Mouse (Mus musculus): Measurements from ENCODE around the gene Wwc2.

Gene Wwc2

DNA sequence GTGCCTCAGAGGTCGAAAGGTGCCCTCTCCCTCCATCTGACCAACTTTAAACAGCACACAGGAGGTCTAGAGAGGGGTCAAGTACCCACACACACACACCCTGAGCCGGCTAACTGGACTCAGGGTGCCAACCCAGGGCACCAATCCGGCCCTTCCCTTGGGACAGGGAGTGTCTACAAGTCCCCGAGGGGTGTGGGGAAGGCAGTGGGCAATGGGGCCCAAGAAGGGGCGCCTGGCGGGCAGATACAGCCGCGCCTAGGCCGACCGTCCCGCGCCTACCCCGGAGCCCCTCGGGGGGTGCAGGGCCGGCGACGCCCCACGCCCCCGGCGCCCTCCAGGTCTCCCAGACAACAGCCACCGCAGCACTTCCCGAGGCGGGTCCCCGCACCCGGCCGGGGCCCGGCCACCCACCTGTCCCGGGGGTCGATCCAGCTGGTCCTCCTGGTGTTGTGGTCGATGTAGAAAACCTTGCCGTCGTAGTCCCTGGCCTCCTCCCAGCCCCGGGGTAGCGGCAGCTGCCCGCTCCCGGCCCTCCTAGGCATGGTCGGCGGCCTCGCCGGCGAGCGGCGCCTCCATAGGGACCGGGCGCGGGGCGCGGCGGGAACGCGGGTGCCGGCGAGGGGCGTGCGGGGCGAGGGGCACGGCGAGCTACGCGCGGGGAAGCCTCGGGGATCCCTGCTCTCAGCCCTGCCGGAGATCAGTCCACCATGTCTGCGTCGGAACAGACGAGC lies 904 bp downstream of the Wwc2 start:
- DNase-seq (ENCODE audit: extremely low read depth, insufficient read length, low spot score) = peak; percentile 74

DNA sequence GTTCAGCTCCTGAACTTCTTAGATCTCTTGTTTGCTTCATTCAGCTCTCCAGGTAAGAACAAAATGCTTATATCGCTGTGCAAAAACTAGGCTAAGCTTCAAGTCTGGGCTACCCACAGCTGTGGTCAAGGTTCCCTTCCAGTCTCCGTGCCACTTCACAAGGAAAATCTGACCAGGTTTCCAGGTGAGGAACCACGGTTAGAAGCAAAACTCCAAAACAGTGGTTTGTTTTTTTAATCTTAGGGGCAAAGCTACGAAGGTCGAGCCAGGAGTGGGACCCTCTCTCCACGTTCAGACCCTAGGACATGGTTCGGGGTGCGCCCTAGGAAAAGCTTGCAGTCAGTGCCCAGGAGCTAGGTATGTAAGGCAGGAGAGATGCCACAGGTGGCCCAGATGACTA lies 1.5 kb downstream of the Wwc2 start:
- DNase-seq (ENCODE audit: extremely low read depth, insufficient read length, low spot score) = no peak

DNA sequence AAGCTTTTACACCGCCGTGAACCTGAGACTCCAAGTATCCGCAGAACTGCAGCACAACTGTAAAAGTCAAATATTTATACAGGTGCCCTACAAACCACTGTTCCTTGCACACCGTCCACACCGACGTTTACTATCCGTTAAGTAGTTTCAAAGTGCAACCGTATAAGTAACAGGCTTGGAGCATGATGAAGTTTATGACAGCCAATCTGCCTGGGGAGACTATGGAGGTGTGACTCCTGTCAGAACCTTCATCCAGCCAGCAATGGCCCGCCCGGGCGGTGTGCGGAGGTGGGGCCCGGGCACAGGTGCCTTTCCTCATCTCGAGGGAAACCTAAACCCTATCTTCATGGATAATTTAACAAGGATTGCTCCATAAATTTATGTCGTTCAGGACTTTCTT lies 2.6 kb downstream of the Wwc2 start:
- no peak for DNase-seq (ENCODE audit: extremely low read depth, insufficient read length, low spot score)

- DNase-seq (ENCODE audit: extremely low read depth, insufficient read length, low spot score) = no peak
These were observed 5.1 kb downstream of the Wwc2 start for GRCm38 (mm10) chr8:47985644-47986043.

- no peak for DNase-seq (ENCODE audit: extremely low read depth, insufficient read length, low spot score)
These were observed 5.5 kb downstream of the Wwc2 start for GRCm38 (mm10) chr8:47985243-47985642.

GRCm38 (mm10) chr8:47981075-47981474 lies 9.6 kb downstream of the Wwc2 start:
- no peak for DNase-seq (ENCODE audit: extremely low read depth, insufficient read length, low spot score)

DNA sequence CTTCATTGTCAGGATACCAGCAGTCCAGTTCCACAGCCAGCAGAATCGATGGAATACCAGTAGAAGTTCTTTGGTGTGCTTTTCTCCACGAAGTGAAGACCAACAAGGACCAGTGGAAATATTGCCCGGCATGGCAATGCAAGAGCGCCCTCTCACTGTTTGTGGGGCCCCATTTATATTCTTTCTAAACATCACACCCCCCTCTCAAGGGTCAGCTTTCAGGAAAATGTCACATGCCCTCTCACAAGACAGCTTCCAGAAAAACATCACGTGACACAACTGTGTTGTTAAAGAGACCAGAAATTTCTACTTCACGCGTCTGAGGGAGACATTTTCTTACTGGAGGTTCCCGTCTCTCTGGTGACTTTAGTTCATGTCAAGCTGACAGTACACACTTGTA lies 10.8 kb downstream of the Wwc2 start:
- DNase-seq (ENCODE audit: extremely low read depth, insufficient read length, low spot score) = no peak

- DNase-seq (ENCODE audit: extremely low read depth, insufficient read length, low spot score) = no peak
These were observed 12.0 kb downstream of the Wwc2 start for GRCm38 (mm10) chr8:47978755-47979154.

- DNase-seq (ENCODE audit: extremely low read depth, insufficient read length, low spot score) = no peak
These were observed 15.8 kb downstream of the Wwc2 start for GRCm38 (mm10) chr8:47974963-47975314.

DNA sequence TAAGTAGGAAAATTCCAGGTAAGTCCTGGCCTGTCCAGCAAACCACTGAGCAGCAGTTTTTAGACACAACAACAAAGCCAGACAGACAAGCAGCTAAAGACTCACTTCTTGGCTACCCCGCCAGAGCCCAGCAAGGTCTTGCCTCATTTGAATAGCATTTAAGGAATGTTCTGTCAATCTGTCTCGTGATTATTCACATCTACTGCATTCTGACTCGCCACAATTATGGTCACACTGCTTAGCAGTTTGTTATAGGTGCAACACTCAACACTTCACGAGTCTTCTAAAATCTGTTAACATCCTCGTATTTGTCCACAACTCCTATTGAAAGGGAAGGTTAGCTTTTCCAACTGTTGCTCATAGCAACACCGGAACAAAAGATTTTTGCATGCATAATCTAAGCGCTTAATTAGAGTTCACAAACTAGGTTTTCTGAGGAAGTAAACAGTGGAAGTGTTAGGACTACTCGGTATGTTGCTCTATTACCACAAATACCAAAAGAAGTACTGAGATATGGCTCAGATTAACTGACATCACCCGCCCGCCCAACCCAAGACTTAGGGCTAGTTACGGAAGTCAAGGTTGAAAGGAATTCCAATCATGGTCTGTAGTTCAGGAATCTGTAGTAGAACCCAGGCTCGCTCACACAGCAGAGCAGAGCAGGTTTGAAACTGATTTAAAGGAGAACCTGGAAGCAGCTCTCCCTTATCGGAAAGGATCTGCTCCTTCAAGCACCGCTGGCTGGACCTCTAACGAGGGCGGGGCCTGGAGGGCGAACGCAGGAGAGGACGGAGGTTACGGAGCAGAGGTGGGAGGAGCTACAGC lies 16.4 kb downstream of the Wwc2 start:
- DNase-seq (ENCODE audit: extremely low read depth, insufficient read length, low spot score) = peak; percentile 72

GRCm38 (mm10) chr8:47971121-47971520 lies 19.6 kb downstream of the Wwc2 start:
- no peak for DNase-seq (ENCODE audit: extremely low read depth, insufficient read length, low spot score)

DNA sequence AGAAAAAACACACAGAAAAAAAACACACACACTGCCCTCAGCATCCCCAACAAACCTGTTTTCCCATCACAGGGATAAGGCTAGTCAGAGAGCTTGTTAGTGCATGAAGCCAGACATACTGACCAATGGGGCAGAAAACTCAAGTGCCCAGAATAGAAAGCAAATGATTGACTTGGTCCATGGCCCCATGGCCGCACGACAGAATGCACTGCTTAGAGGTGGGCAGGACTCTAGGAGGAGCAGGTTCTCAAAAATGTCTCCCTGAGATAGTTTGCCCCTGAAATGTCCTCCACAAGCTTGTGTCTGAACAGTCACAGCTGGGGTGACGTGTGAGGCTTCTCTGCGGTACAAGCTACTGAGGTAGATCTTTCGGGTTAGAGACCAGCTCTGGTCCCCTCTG lies 20.1 kb downstream of the Wwc2 start:
- DNase-seq (ENCODE audit: extremely low read depth, insufficient read length, low spot score) = no peak

DNA sequence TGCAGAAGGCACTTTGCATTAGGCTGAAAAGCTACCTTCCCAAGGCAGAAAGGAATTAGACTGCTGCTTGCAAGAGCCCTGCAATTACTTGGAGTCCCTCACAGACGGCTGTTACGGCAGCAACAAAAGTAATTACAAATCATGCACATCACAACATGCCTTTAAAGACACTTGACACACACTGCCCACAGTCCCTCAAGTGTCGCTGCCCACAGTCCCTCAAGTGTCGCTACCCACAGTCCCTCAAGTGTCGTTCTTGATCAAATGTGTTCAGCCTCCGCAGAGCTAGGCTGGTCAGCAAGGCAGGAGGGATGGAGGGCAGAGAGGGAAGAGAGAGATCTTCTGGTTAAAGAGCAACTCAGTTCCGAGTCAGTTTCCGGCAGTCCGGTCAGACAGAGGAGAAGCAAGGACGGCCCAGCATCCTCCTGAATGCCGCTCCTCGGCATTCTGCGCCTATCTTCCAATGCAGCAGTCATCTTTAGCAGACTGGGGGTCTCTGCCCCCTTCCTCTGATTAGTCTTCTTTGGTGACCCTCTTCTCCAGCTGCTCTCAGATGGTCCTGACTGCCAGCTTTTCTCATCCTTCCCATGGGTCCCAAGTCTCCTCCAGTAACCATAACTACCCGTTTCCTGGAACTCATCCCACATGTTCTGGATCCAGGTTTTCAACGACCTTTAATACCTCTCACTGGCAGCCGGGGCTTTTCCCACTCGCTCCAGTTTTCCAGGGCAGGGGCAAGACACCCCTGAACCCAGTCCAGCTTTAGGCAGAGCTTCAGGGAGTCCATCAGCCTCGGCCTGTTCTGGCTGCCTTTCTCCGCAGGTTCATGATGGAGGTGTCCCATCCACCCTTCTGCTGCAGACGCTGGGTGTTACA lies 23.4 kb downstream of the Wwc2 start:
- no peak for DNase-seq (ENCODE audit: extremely low read depth, insufficient read length, low spot score)

- no peak for DNase-seq (ENCODE audit: extremely low read depth, insufficient read length, low spot score)
These were observed 28.2 kb downstream of the Wwc2 start for GRCm38 (mm10) chr8:47962484-47962883.

DNA sequence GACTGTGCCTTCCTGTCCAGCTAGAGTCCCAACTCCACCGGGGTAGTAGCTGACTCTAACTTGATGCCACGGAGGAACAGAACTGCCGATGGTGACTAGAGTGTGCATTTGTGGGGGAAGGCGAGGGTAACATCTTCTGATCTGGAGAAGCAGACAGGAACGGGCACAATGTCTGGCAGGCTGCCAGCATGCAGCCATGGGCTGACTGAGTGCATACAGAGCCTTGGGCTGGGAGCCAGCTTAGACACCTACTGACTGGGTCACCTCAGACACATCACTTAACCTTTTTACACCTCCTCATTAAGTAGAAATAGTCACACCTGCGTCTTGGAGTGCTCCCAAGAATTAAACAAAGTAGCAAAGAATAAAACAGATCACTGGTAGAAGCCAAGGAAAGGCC lies 28.7 kb downstream of the Wwc2 start:
- no peak for DNase-seq (ENCODE audit: extremely low read depth, insufficient read length, low spot score)

DNA sequence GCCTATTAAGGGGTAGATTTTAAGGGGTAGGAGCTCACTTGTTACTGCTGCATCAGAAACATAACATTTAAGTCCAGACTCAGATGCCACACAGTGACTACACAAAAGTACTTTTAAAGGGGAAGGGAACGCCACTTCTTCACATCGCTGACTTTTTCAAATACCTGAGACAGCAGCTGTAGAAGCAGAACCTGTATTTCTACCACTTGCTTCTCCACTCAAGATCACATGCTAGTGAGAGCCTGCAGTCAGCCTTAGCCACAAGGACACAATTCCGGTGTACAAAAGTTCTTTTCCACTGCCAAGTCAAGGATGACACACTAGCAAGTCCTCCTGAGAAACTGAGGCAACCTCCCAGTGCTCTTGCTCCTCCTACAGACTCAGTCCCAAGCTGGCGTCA lies 33.2 kb downstream of the Wwc2 start:
- DNase-seq (ENCODE audit: extremely low read depth, insufficient read length, low spot score) = no peak

DNA sequence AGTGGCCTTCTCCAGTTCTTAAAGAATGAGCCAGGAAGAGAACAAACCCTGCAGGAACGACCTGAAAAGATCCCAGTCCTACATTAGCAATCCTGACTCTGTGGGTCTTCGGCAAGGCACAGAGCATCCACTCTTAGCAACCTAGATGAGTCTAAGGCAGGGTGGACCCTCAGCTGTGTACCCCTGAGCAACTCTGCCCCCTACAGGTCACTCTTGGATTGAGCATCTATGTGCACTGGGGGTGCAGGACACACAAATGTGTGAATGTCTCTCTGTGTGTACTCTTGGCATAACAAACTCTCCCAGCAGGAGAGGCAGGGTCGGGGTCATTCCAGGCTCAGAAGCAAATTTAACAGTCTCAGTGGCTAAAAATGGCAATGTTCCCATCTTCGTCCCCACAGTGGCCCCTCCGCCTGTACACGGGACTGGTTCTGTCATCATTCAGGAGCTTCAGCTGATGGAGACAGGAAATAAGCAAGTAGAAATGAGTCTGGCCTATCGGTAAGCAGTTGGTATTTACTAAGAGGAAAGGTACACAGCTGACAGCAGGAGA lies 39.3 kb downstream of the Wwc2 start:
- DNase-seq (ENCODE audit: extremely low read depth, insufficient read length, low spot score) = no peak

- no peak for DNase-seq (ENCODE audit: extremely low read depth, insufficient read length, low spot score)
These were observed 41.9 kb downstream of the Wwc2 start for GRCm38 (mm10) chr8:47948836-47949235.

- no peak for DNase-seq (ENCODE audit: extremely low read depth, insufficient read length, low spot score)
These were observed 42.8 kb downstream of the Wwc2 start for GRCm38 (mm10) chr8:47947672-47948618.

DNA sequence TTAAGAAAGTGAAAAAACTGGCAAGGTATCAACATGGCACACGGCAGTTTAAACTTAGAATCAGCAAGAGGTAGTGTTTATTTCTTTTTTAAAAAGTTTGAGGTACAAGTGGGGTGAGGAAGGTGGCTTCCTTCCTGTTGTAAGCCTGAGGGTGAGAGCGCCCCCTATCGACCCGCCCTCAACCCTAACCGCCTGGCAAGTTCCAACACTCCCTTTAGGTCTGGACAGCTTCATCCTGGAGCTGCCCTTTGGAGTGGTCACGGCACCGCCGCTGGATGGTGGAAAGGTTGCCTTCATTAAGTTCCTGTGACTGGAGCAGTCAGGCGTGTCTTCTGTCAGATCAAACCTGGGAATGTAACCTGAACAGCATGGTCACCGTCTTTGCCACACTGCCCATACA lies 47.7 kb downstream of the Wwc2 start:
- DNase-seq (ENCODE audit: extremely low read depth, insufficient read length, low spot score) = no peak

Data from 3134 (cell line).